Mouse (Mus musculus) MEL (cell line): ENCODE data around the gene Klhl40. TPM values are rescaled to one million over a fixed set of nuclear protein-coding genes. Genes with fewer than 3 reads are reported as not detected.

Experiments
- DNase-seq: peaks from one replicate; pipeline ENCODE4 v3.0.0; 2011; ENCODE audit warnings: low read depth, low spot score
- H3K27ac ChIP-seq: 2 replicates; pipeline ENCODE4 v1.5.1; 2012; ENCODE audit warnings: low read depth, mild to moderate bottlenecking, control low read depth, low read length, moderate library complexity; ENCODE audit not compliant: control insufficient read depth
- H3K27me3 ChIP-seq, 2 experiments: fragments of 150-350 bp in 1 of 2; sonication (generic) in 1 of 2; 2 replicates each; pipeline ENCODE4 v1.6.1; 2012; ENCODE audit warnings: low read length in 2 of 2, mild to moderate bottlenecking in 2 of 2, improper control_type of control experiment in 1 of 2, moderate library complexity in 1 of 2; ENCODE audit not compliant: insufficient read depth in 2 of 2, control insufficient read depth in 1 of 2
- H3K36me3 ChIP-seq, 2 experiments: 2 replicates each; pipeline ENCODE4 v1.6.1; 2012 to 2014; ENCODE audit warnings: low read length in 2 of 2, improper control_type of control experiment in 1 of 2, inconsistent platforms in 1 of 2, mild to moderate bottlenecking in 1 of 2; ENCODE audit not compliant: insufficient read depth in 2 of 2, control insufficient read depth in 1 of 2
- H3K4me1 ChIP-seq, 2 experiments: fragments of 150-350 bp in 1 of 2; sonication (generic) in 1 of 2; 2 replicates each; pipeline ENCODE4 v1.6.1; 2012; ENCODE audit warnings: low read length in 2 of 2, improper control_type of control experiment in 1 of 2, mild to moderate bottlenecking in 1 of 2; ENCODE audit not compliant: insufficient read depth in 2 of 2, control insufficient read depth in 1 of 2
- H3K4me3 ChIP-seq, 2 experiments: fragments of 150-350 bp in 1 of 2; sonication (generic) in 1 of 2; 2 replicates each; pipeline ENCODE4 v1.5.1; 2012; ENCODE audit warnings: low read depth in 2 of 2, low read length in 2 of 2, mild to moderate bottlenecking in 2 of 2, moderate library complexity in 2 of 2, control low read depth in 1 of 2, improper control_type of control experiment in 1 of 2; ENCODE audit not compliant: control insufficient read depth in 1 of 2, insufficient read depth in 1 of 2
- H3K79me2 ChIP-seq: 2 replicates; pipeline ENCODE4 v1.6.1; 2012; ENCODE audit warnings: mild to moderate bottlenecking, low read length, moderate library complexity; ENCODE audit not compliant: control insufficient read depth, poor library complexity, insufficient read depth
- H3K9ac ChIP-seq: 2 replicates; pipeline ENCODE4 v1.6.1; 2012; ENCODE audit warnings: low read depth, mild to moderate bottlenecking, control low read depth, low read length, moderate library complexity; ENCODE audit not compliant: control insufficient read depth, poor library complexity, severe bottlenecking
- H3K9me3 ChIP-seq: fragments of 150-350 bp; sonication (generic); replicated peaks from 2 replicates; pipeline ENCODE4 v1.6.1; 2012; ENCODE audit warnings: mild to moderate bottlenecking, low read length, improper control_type of control experiment, moderate library complexity; ENCODE audit not compliant: insufficient read depth
- CHD1 ChIP-seq: IDR thresholded peaks from 2 replicates; pipeline ENCODE4 v1.6.1; 2012; ENCODE audit warnings: low read depth, mild to moderate bottlenecking, inconsistent platforms, low read length, improper control_type of control experiment
- CHD2 ChIP-seq: IDR thresholded peaks from 2 replicates; pipeline ENCODE4 v1.6.1; 2011; ENCODE audit warnings: low read length, improper control_type of control experiment
- CTCF ChIP-seq, 3 experiments: IDR thresholded peaks in 2 of 3; conservative IDR thresholded peaks in 1 of 3; 2 replicates each; pipeline ENCODE4 v1.5.1; 2011 to 2012; ENCODE audit warnings: low read length in 3 of 3, low read depth in 2 of 3, mild to moderate bottlenecking in 2 of 3, improper control_type of control experiment in 1 of 3, inconsistent platforms in 1 of 3, mixed read lengths in 1 of 3, moderate library complexity in 1 of 3; ENCODE audit not compliant: control insufficient read depth in 1 of 3, insufficient read depth in 1 of 3, poor library complexity in 1 of 3, severe bottlenecking in 1 of 3
- E2F4 ChIP-seq: IDR thresholded peaks from 2 replicates; pipeline ENCODE4 v1.6.1; 2011; ENCODE audit warnings: low read depth, low read length, improper control_type of control experiment, borderline replicate concordance
- ELF1 ChIP-seq: IDR thresholded peaks from 2 replicates; pipeline ENCODE4 v1.6.1; 2014; ENCODE audit warnings: low read depth, mild to moderate bottlenecking, inconsistent platforms, low read length, improper control_type of control experiment, moderate library complexity
- EP300 ChIP-seq, 2 experiments: IDR thresholded peaks; 2 replicates each; pipeline ENCODE4 v1.6.1; 2011; ENCODE audit warnings: improper control_type of control experiment in 2 of 2, low read length in 2 of 2, low read depth in 1 of 2, mild to moderate bottlenecking in 1 of 2
- ETS1 ChIP-seq: IDR thresholded peaks from 2 replicates; pipeline ENCODE4 v1.6.1; 2012; ENCODE audit warnings: low read depth, mild to moderate bottlenecking, inconsistent platforms, low read length, improper control_type of control experiment, moderate library complexity
- HCFC1 ChIP-seq: IDR thresholded peaks from 2 replicates; pipeline ENCODE4 v1.6.1; 2012; ENCODE audit warnings: low read depth, mild to moderate bottlenecking, inconsistent platforms, low read length, improper control_type of control experiment, moderate library complexity
- MAFK ChIP-seq: IDR thresholded peaks from 2 replicates; pipeline ENCODE4 v1.6.1; 2011; ENCODE audit warnings: low read depth, mild to moderate bottlenecking, low read length, improper control_type of control experiment, borderline replicate concordance
- MAZ ChIP-seq: IDR thresholded peaks from 2 replicates; pipeline ENCODE4 v1.6.1; 2012; ENCODE audit warnings: low read depth, mild to moderate bottlenecking, inconsistent platforms, low read length, improper control_type of control experiment
- MEF2A ChIP-seq: IDR thresholded peaks from 2 replicates; pipeline ENCODE4 v1.6.1; 2014; ENCODE audit warnings: low read depth, mild to moderate bottlenecking, inconsistent platforms, low read length, improper control_type of control experiment; ENCODE audit not compliant: poor library complexity, insufficient replicate concordance, severe bottlenecking; ENCODE audit errors: extremely low read depth
- MYB ChIP-seq: IDR thresholded peaks from 2 replicates; pipeline ENCODE4 v1.6.1; 2011; ENCODE audit warnings: mild to moderate bottlenecking, low read depth, low read length, improper control_type of control experiment
- MYC ChIP-seq: IDR thresholded peaks from 2 replicates; pipeline ENCODE4 v1.6.1; 2011; ENCODE audit warnings: low read depth, mild to moderate bottlenecking, low read length, improper control_type of control experiment, moderate library complexity
- NELFE ChIP-seq: IDR thresholded peaks from 2 replicates; pipeline ENCODE4 v1.6.1; 2011; ENCODE audit warnings: low read depth, low read length, improper control_type of control experiment
- NRF1 ChIP-seq: IDR thresholded peaks from 2 replicates; pipeline ENCODE4 v1.6.1; 2014; ENCODE audit warnings: low read depth, mild to moderate bottlenecking, inconsistent platforms, low read length, improper control_type of control experiment, moderate library complexity; ENCODE audit not compliant: poor library complexity, insufficient read depth, severe bottlenecking
- POLR2A ChIP-seq, 2 experiments: IDR thresholded peaks; 2 replicates each; pipeline ENCODE4 v1.6.1; 2011 to 2012; ENCODE audit warnings: low read length in 2 of 2, mild to moderate bottlenecking in 2 of 2, control low read depth in 1 of 2, improper control_type of control experiment in 1 of 2, low read depth in 1 of 2, moderate library complexity in 1 of 2; ENCODE audit not compliant: control insufficient read depth in 1 of 2, insufficient read depth in 1 of 2, poor library complexity in 1 of 2
- POLR2AphosphoS5 ChIP-seq: IDR thresholded peaks from 2 replicates; pipeline ENCODE4 v1.6.1; 2012; ENCODE audit warnings: low read depth, borderline replicate concordance, mild to moderate bottlenecking, inconsistent platforms, low read length, moderate library complexity, mixed read lengths
- RCOR1 ChIP-seq: IDR thresholded peaks from 2 replicates; pipeline ENCODE4 v1.6.1; 2012; ENCODE audit warnings: low read depth, mild to moderate bottlenecking, inconsistent platforms, low read length, improper control_type of control experiment
- SIN3A ChIP-seq: IDR thresholded peaks from 2 replicates; pipeline ENCODE4 v1.6.1; 2012; ENCODE audit warnings: low read length, improper control_type of control experiment, inconsistent platforms
- SMC3 ChIP-seq: IDR thresholded peaks from 2 replicates; pipeline ENCODE4 v1.6.1; 2011; ENCODE audit warnings: low read depth, low read length, improper control_type of control experiment
- TBP ChIP-seq: IDR thresholded peaks from 2 replicates; pipeline ENCODE4 v1.8.0; 2011; ENCODE audit warnings: low read depth, low read length, improper control_type of control experiment
- TCF12 ChIP-seq: IDR thresholded peaks from 2 replicates; pipeline ENCODE4 v1.6.1; 2014; ENCODE audit warnings: low read depth, mild to moderate bottlenecking, inconsistent platforms, low read length, improper control_type of control experiment, moderate library complexity
- UBTF ChIP-seq: IDR thresholded peaks from 2 replicates; pipeline ENCODE4 v1.6.1; 2012; ENCODE audit warnings: low read depth, mild to moderate bottlenecking, inconsistent platforms, low read length, improper control_type of control experiment, moderate library complexity, borderline replicate concordance; ENCODE audit not compliant: insufficient read depth
- USF1 ChIP-seq: IDR thresholded peaks from 2 replicates; pipeline ENCODE4 v1.6.1; 2014; ENCODE audit warnings: low read depth, mild to moderate bottlenecking, inconsistent platforms, low read length, improper control_type of control experiment, moderate library complexity
- ZC3H11A ChIP-seq: IDR thresholded peaks from 2 replicates; pipeline ENCODE4 v1.6.1; 2012; ENCODE audit warnings: low read depth, mild to moderate bottlenecking, inconsistent platforms, low read length, improper control_type of control experiment
- ZMIZ1 ChIP-seq: IDR thresholded peaks from 2 replicates; pipeline ENCODE4 v1.6.1; 2012; ENCODE audit warnings: low read depth, mild to moderate bottlenecking, inconsistent platforms, low read length, improper control_type of control experiment, moderate library complexity
- ZNF384 ChIP-seq: IDR thresholded peaks from 2 replicates; pipeline ENCODE4 v1.6.1; 2012; ENCODE audit warnings: low read depth, mild to moderate bottlenecking, inconsistent platforms, low read length, improper control_type of control experiment
- polyA plus RNA-seq, 2 experiments: library from polyadenylated mRNA; stranded (reverse) in 1 of 2; unstranded in 1 of 2; fragments of >175 nt in 1 of 2; fragments of >200 nt in 1 of 2; gene quantifications; 2 replicates each; pipeline versions ENCODE4 v1.2.1 to v1.2.4; 2012; ENCODE audit warnings: low replicate concordance in 2 of 2, low read depth in 1 of 2; ENCODE audit not compliant: insufficient read length in 2 of 2, insufficient read depth in 1 of 2, missing spikeins in 1 of 2
- total RNA-seq: library from RNA; depleted of rRNA; stranded (reverse); fragments of 300-350 nt; gene quantifications from 2 replicates; pipeline ENCODE4 v1.2.3, GENCODE M21; 2012

The Klhl40 gene
- total and polyA plus RNA-seq, 3 experiments, result not detected

DNA sequence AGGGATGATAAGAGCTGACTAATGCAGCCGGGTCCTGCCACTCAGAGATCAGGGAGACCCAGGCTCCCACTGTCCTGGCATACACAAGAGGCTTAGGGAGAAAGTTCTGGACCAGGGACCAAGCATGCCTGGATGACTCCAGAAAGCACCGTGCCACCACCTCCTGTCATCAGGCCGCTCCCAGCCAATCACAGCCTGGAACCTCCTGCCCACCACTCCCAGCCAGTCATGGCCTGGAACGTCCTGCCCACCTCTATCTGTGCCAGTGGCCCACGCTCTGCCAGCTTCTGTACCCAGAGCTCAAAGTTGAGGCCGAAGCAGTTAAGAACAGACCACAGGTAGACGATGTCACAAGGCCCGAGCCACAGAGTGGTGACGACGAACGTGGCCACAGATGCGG, 7.4 kb downstream of the Klhl40 start:
- Histone ChIP-seq H3K4me3 (no peak overlapping the region), H3K79me2 (no peaks in the 10 kb centered on the region), H3K4me1 (no peaks in the 10 kb centered on the region), H3K27ac (no peak overlapping the region), H3K36me3 (no peaks in the 10 kb centered on the region), H3K9me3 (no peaks in the 10 kb centered on the region), H3K27me3 (no peaks in the 10 kb centered on the region), H3K9ac (no peak overlapping the region)
- TF ChIP-seq TBP, result no peak
- no peak for TF ChIP-seq MAFK
- TF ChIP-seq CHD2, result no peak
- TF ChIP-seq UBTF, result no peak
- TF ChIP-seq POLR2A (IDR thresholded peaks at IDR 0.05; ENCODE audit: control insufficient read depth in 1 of 2, insufficient read depth in 1 of 2, low read depth in 1 of 2, low read length in 2 of 2, poor library complexity in 1 of 2), result no peak
- TF ChIP-seq NRF1, result no peak
- no peak for TF ChIP-seq USF1
- no peak for TF ChIP-seq RCOR1
- no peak for TF ChIP-seq MYB
- TF ChIP-seq ELF1, result no peak
- TF ChIP-seq NELFE, result no peak
- no peak for TF ChIP-seq MAZ
- no peak for TF ChIP-seq POLR2AphosphoS5
- no peak for TF ChIP-seq HCFC1
- no peak for TF ChIP-seq E2F4
- no peak for TF ChIP-seq TCF12
- TF ChIP-seq EP300 (IDR thresholded peaks at IDR 0.05; ENCODE audit: low read depth in 1 of 2, low read length in 2 of 2), result no peak
- no peak for DNase-seq

- DNase-seq, result no peak
- Histone ChIP-seq H3K4me1 (no peaks in the 10 kb centered on the region), H3K79me2 (no peaks in the 10 kb centered on the region), H3K9ac (no peak overlapping the region), H3K9me3 (no peaks in the 10 kb centered on the region)
- no peak for TF ChIP-seq ELF1
- no peak for TF ChIP-seq ETS1
- no peak for TF ChIP-seq ZC3H11A
- no peak for TF ChIP-seq CTCF (IDR thresholded peaks at IDR 0.05 in 2 of 3, conservative IDR thresholded peaks at IDR 0.05 in 1 of 3; ENCODE audit: control insufficient read depth in 1 of 3, insufficient read depth in 1 of 3, low read depth in 2 of 3, low read length in 3 of 3, poor library complexity in 1 of 3, severe bottlenecking in 1 of 3)
- TF ChIP-seq SIN3A, result no peak
- no peak for TF ChIP-seq CHD1
- TF ChIP-seq TCF12, result no peak
- TF ChIP-seq SMC3, result no peak
- TF ChIP-seq MEF2A, result no peak
- no peak for TF ChIP-seq NELFE
- no peak for TF ChIP-seq CHD2
- no peak for TF ChIP-seq EP300 (IDR thresholded peaks at IDR 0.05; ENCODE audit: low read depth in 1 of 2, low read length in 2 of 2)
- no peak for TF ChIP-seq ZMIZ1
- no peak for TF ChIP-seq POLR2AphosphoS5
- TF ChIP-seq MYC, result no peak
- TF ChIP-seq E2F4, result no peak
- TF ChIP-seq ZNF384, result no peak
- no peak for TF ChIP-seq RCOR1
- TF ChIP-seq, all 39 proteins: peak for 0
- no peaks in the 10 kb centered on the region for H3K36me3 ChIP-seq
- no peak overlapping the region for H3K4me3 ChIP-seq
- H3K27me3 ChIP-seq, result no peaks in the 10 kb centered on the region
- H3K27ac ChIP-seq, result no peak overlapping the region
Observed at GRCm38 (mm10) chr9:121785261-121785660, 7.9 kb downstream of the Klhl40 start.
